Comparison of ENCODE assay signal across 26 mouse cellular contexts in genomic region chr6:148216752-148217151, GRCm38 (mm10).
"Had no signal": no experiment of that assay in that cellular context is flagged by ENCODE, and none has a peak within 500 bp of the region (broad histone marks: within the 10 kb centered on the region; RNA-seq: fewer than 3 reads in every experiment).

No protein-coding gene starts in this region.

- H3K9ac ChIP-seq: heart, embryonic 12.5 days; hindbrain, embryonic 12.5 days; hindbrain, embryonic 14.5 days; kidney, embryonic 15.5 days; limb, embryonic 13.5 days; limb, embryonic 15.5 days; liver, embryonic 12.5 days; liver, embryonic 14.5 days had no signal

- H3K27me3 ChIP-seq: heart, embryonic 12.5 days; hindbrain, embryonic 12.5 days; kidney, embryonic 15.5 days; limb, embryonic 13.5 days; limb, embryonic 15.5 days; liver, embryonic 12.5 days had no signal

- ATAC-seq: hindbrain, embryonic 16.5 days; intestine, embryonic 16.5 days; liver, embryonic 12.5 days had no signal

- H3K36me3 ChIP-seq: heart, embryonic 10.5 days; heart, embryonic 12.5 days; hindbrain, embryonic 10.5 days; hindbrain, embryonic 12.5 days; kidney, embryonic 15.5 days; limb, embryonic 13.5 days; limb, embryonic 15.5 days had no signal

- H3K4me3 ChIP-seq: gastrocnemius, adult 2 months; heart, embryonic 10.5 days; heart, embryonic 12.5 days; hindbrain, embryonic 10.5 days; hindbrain, embryonic 12.5 days; kidney, embryonic 15.5 days; limb, embryonic 13.5 days; limb, embryonic 15.5 days; liver, embryonic 12.5 days had no signal

- H3K9me3 ChIP-seq: heart, embryonic 10.5 days; heart, embryonic 12.5 days; hindbrain, embryonic 10.5 days; hindbrain, embryonic 12.5 days; kidney, embryonic 15.5 days; limb, embryonic 13.5 days; limb, embryonic 15.5 days; liver, embryonic 12.5 days had no signal

- H3K4me2 ChIP-seq: heart, embryonic 12.5 days; hindbrain, embryonic 12.5 days; hindbrain, embryonic 14.5 days; kidney, embryonic 15.5 days; limb, embryonic 13.5 days; limb, embryonic 15.5 days; liver, embryonic 12.5 days had no signal

- DNase-seq: gastrocnemius, adult 2 months; gastrocnemius, postnatal 10 days; gastrocnemius, postnatal 25 days; heart, postnatal 10 days; heart, postnatal 4 days; kidney, adult 11 months; kidney, adult 2 months; kidney, adult 9 months; kidney, postnatal 14 days; kidney, postnatal 36 days; layer of hippocampus, adult 9-11 months; layer of hippocampus, postnatal 36 days; left cerebral cortex, postnatal 4 days had no signal

- H3K27ac ChIP-seq: gastrocnemius, adult 2 months; heart, embryonic 10.5 days; hindbrain, embryonic 10.5 days; hindbrain, embryonic 12.5 days; hindbrain, embryonic 14.5 days; kidney, embryonic 15.5 days; kidney, postnatal 0 days; limb, embryonic 13.5 days; limb, embryonic 15.5 days; liver, embryonic 12.5 days; liver, embryonic 14.5 days had no signal
